Mouse (Mus musculus): ENCODE results near the gene Gpr83. TPM values are rescaled to one million over a fixed set of nuclear protein-coding genes. Genes with fewer than 3 reads are reported as not detected.

The Gpr83 gene
- 0.52 and 0.59 TPM in 2 replicates for polyA plus RNA-seq (2014; fragmentation: Nextera tagmentation; extraction: Ambion mirVana)

DNA sequence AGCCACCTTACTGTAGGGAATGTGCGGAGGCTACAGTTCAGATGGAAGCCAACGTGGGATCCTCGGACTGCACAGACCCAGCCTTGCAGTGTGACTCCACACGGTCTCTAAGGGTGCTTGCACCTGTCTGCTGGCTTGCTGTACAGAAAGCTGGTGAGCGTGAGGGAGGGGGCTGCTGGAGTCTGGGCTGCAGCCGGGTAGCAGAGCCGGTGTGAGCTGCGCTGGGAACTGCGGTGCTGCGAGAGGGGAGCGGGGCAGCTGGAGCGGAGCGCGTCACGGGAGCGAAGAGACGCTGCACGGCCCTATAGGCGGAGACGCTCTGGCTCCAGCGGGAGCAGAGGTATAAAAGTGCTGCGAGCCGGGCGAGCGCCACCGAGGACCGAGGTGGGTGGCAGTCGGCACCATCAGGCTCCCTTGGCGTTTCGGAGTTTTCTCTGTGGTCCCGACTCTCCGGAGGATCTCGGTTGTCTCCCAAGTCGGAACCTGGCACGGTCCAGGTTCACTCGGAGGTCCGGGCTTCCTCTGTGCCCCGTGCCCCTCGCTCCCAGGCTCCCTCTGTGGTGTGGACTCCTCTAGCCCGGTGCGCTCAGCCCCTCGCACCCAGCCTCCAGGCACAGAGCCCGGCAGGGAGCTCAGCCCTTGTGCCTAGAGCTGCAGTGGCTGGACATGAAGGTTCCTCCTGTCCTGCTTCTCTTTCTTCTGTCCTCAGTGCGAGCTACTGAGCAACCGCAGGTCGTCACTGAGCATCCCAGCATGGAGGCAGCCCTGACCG is at the start of gene Gpr83:
TSS of gene Gpr83 (plus strand) at position 343 of the 772 bp plus-strand sequence.
- H3K9ac ChIP-seq (replicated peaks; ENCODE audit: low read depth, low read length), result 0 out of 2 replicates have a peak within 1 kb of the TSS, but pooled peaks have one; percentile 15
- H3K4me1 ChIP-seq (ENCODE audit: control insufficient read depth, insufficient read depth, low read length), result no peaks in the 10 kb centered on the region

DNA sequence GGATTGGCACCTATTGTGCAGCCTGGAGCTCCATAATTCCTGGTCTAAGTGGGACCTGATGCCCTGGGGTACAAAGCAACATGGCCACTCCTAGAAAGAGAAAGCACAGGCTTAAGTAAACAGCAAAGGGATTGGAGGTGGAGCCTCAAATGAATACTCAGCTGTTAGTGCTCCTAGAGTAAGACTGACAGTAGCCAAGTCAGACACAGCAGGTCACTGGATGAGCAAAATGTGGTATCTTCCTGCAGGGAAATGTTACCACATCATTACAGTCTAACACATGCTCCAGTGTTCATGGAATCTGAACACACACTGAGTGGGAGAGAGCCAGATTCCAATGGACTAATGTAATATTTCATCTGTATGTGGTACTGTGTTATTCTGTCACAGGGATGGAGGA is 38.6 kb upstream of the Gpr83 start:
- Histone ChIP-seq H3K4me3 (ENCODE audit: low read depth, low read length) (no peak overlapping the region), H3K36me3 (ENCODE audit: control insufficient read depth, insufficient read depth, low read length) (peaks cover 45% of the 10 kb centered on the region), H3K27ac (ENCODE audit: low read length) (no peak overlapping the region), H3K9me3 (ENCODE audit: control insufficient read depth, low read depth, low read length) (no peaks in the 10 kb centered on the region), H3K27me3 (ENCODE audit: control insufficient read depth, insufficient read depth, low read length) (no peaks in the 10 kb centered on the region), H3K4me2 (replicated peaks; ENCODE audit: low read depth, low read length) (no peak overlapping the region), H3K9ac (replicated peaks; ENCODE audit: low read depth, low read length) (no peak overlapping the region), H3K4me1 (ENCODE audit: control insufficient read depth, insufficient read depth, low read length) (no peaks in the 10 kb centered on the region)
- no peak for ATAC-seq (ENCODE audit: insufficient number of reproducible peaks, insufficient read depth, low FRiP score, low read depth)

More for the DNA sequence above, at the start of gene Gpr83:
- H3K4me2 ChIP-seq (replicated peaks; ENCODE audit: low read depth, low read length), result peak within 1 kb of the TSS; percentile 71
- 2% methylated on average over 47 of the region's 47 CpGs for WGBS
- H3K36me3 ChIP-seq (ENCODE audit: control insufficient read depth, insufficient read depth, low read length), result no peaks in the 10 kb centered on the region
- no peaks in the 10 kb centered on the region for H3K9me3 ChIP-seq (ENCODE audit: control insufficient read depth, low read depth, low read length)
- H3K27me3 ChIP-seq (ENCODE audit: control insufficient read depth, insufficient read depth, low read length), result peaks cover 19% of the 10 kb centered on the region
- H3K27ac ChIP-seq (ENCODE audit: low read length), result no peak within 1 kb of the TSS
- ATAC-seq (ENCODE audit: insufficient number of reproducible peaks, insufficient read depth, low FRiP score, low read depth), result peak; percentile 86
- peak within 1 kb of the TSS; percentile 29 for H3K4me3 ChIP-seq (ENCODE audit: low read depth, low read length)

DNA sequence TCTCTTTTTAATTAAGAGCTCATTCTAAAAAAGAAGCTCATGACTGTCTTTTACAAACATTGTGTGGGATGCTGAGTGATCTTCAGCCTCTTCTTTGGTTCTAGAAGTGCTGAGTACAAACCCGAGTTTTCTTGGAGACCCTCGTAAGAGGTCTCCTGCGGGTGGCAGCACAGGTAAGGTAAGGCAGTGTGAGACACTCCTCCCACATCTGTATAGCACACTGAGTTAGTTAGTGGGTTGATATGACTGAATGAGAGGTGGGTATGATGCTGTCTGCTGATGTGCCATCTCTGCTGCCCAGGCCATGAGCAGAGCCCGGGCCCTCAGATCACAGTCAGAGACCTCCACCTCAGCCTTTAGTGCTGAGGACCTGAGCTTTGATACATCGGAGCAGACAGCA is 35.2 kb upstream of the Gpr83 start:
- 90% methylated on average over 5 of the region's 5 CpGs for WGBS
- ATAC-seq (ENCODE audit: insufficient number of reproducible peaks, insufficient read depth, low FRiP score, low read depth), result no peak
- Histone ChIP-seq H3K36me3 (ENCODE audit: control insufficient read depth, insufficient read depth, low read length) (peaks cover 33% of the 10 kb centered on the region), H3K4me1 (ENCODE audit: control insufficient read depth, insufficient read depth, low read length) (no peaks in the 10 kb centered on the region), H3K9me3 (ENCODE audit: control insufficient read depth, low read depth, low read length) (no peaks in the 10 kb centered on the region), H3K9ac (replicated peaks; ENCODE audit: low read depth, low read length) (no peak overlapping the region), H3K27ac (ENCODE audit: low read length) (no peak overlapping the region), H3K27me3 (ENCODE audit: control insufficient read depth, insufficient read depth, low read length) (no peaks in the 10 kb centered on the region), H3K4me3 (ENCODE audit: low read depth, low read length) (no peak overlapping the region), H3K4me2 (replicated peaks; ENCODE audit: low read depth, low read length) (no peak overlapping the region)

DNA sequence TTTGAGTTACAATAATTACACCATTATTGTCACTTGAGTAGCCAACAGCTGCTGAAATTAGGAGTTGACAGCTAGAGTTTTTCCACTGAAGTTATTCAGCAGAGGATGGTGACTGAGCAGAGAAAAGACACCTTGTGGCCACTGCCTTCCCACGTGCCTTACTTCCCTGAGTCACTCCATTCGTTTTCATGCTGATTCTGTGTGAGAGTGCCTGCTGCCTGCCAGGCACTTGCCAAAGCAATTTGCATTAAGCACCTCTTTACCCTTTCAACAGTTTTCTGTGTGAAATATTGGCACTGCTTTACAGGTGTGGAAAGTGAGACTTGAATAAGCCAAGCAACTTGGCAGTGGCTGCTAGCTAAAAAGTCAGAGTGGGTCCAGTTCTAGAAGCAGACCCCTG is 32.1 kb upstream of the Gpr83 start:
- no peak for ATAC-seq (ENCODE audit: insufficient number of reproducible peaks, insufficient read depth, low FRiP score, low read depth)
- Histone ChIP-seq H3K4me1 (ENCODE audit: control insufficient read depth, insufficient read depth, low read length) (no peaks in the 10 kb centered on the region), H3K4me3 (ENCODE audit: low read depth, low read length) (no peak overlapping the region), H3K4me2 (replicated peaks; ENCODE audit: low read depth, low read length) (no peak overlapping the region), H3K9me3 (ENCODE audit: control insufficient read depth, low read depth, low read length) (no peaks in the 10 kb centered on the region), H3K36me3 (ENCODE audit: control insufficient read depth, insufficient read depth, low read length) (peaks cover 34% of the 10 kb centered on the region), H3K27me3 (ENCODE audit: control insufficient read depth, insufficient read depth, low read length) (no peaks in the 10 kb centered on the region), H3K9ac (replicated peaks; ENCODE audit: low read depth, low read length) (no peak overlapping the region), H3K27ac (ENCODE audit: low read length) (no peak overlapping the region)
- WGBS, result 73% methylated on average over 2 of the region's 2 CpGs

DNA sequence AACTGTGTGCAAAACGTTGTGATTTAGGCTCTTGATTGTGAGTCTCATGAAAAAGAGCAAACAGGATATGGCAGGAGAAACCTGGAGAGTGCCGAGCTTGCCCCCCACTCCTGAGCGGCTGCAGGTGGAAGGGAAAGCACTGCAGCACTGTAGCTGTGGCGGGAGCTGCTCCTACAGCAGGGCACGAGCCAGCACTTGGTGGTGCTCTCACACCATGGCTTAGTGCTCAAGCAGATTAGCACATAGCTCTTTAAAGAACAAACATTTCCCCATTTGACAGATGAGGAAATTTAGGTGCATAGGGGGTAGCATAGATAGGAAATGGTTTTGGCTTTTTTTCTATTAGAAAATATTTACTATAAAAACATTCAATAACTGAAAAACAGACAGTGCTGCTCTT is 28.0 kb upstream of the Gpr83 start:
- Histone ChIP-seq H3K4me2 (replicated peaks; ENCODE audit: low read depth, low read length) (no peak overlapping the region), H3K9ac (replicated peaks; ENCODE audit: low read depth, low read length) (no peak overlapping the region), H3K27ac (ENCODE audit: low read length) (no peak overlapping the region), H3K4me1 (ENCODE audit: control insufficient read depth, insufficient read depth, low read length) (no peaks in the 10 kb centered on the region), H3K27me3 (ENCODE audit: control insufficient read depth, insufficient read depth, low read length) (no peaks in the 10 kb centered on the region), H3K4me3 (ENCODE audit: low read depth, low read length) (no peak overlapping the region), H3K36me3 (ENCODE audit: control insufficient read depth, insufficient read depth, low read length) (peaks cover 37% of the 10 kb centered on the region), H3K9me3 (ENCODE audit: control insufficient read depth, low read depth, low read length) (no peaks in the 10 kb centered on the region)
- no peak for ATAC-seq (ENCODE audit: insufficient number of reproducible peaks, insufficient read depth, low FRiP score, low read depth)
- WGBS, result 81% methylated on average over 5 of the region's 5 CpGs

DNA sequence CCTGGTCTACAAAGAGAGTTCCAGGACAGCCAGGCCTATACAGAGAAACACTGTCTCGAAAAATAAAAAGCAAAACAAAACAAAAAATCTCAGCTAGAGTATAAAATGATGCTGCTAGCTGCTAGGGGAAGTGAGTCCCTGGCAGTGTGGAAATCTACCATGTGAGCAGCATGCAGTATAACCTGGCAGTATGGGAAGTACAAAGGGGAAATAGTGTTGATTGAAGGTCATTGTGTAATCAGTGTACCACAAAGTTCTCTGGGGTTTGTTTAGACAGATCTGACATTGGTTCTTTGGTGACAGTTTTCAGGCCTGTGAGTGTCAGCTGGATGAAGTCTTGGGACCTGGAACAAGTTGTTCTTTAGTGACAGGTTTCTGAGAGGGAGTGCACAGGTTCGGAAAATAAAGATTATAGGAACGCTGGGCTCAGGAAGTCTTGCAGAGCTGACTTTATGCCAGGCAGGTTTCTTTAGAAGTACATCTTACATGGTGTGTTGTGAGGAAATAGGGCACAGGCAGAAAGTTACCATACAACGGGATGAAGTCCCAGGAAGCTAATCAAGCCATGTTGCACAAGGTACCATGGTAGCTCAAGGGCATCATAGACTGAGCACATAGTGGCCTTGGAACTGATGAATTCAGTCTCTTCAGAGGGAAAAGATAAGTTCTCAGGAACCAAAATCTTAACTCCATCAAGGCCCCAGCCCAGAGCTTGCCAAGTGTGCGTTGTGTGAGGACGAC is 24.5 kb upstream of the Gpr83 start:
- WGBS, result 91% methylated on average over 6 of the region's 6 CpGs
- H3K4me3 ChIP-seq (ENCODE audit: low read depth, low read length), result no peak overlapping the region
- no peak for ATAC-seq (ENCODE audit: insufficient number of reproducible peaks, insufficient read depth, low FRiP score, low read depth)
- H3K27me3 ChIP-seq (ENCODE audit: control insufficient read depth, insufficient read depth, low read length), result no peaks in the 10 kb centered on the region
- H3K9me3 ChIP-seq (ENCODE audit: control insufficient read depth, low read depth, low read length), result no peaks in the 10 kb centered on the region
- no peak overlapping the region for H3K27ac ChIP-seq (ENCODE audit: low read length)
- H3K36me3 ChIP-seq (ENCODE audit: control insufficient read depth, insufficient read depth, low read length), result peaks cover 27% of the 10 kb centered on the region
- no peak overlapping the region for H3K9ac ChIP-seq (replicated peaks; ENCODE audit: low read depth, low read length)
- H3K4me2 ChIP-seq (replicated peaks; ENCODE audit: low read depth, low read length), result no peak overlapping the region
- no peaks in the 10 kb centered on the region for H3K4me1 ChIP-seq (ENCODE audit: control insufficient read depth, insufficient read depth, low read length)

DNA sequence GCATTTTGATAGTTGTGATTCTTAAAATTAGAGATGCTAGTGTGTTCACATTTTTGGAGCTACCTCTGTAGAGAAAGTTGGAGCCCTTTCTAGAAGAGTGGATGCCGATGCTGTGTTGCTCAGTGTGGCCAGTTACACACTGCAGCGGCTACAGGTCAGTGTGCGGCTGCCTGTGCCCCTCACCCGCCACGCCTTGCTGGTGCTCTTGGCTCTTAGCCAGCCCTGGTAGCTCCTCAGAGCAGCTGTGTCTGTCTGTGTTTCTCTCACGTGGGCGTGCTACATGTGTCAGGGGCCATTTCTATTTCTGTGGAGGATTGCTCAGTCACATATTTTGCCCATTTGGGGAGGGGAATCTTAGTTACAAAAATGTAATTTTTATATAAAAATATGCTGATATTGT is 20.5 kb upstream of the Gpr83 start:
- H3K4me2 ChIP-seq (replicated peaks; ENCODE audit: low read depth, low read length), result no peak overlapping the region
- H3K9ac ChIP-seq (replicated peaks; ENCODE audit: low read depth, low read length), result no peak overlapping the region
- no peak overlapping the region for H3K4me3 ChIP-seq (ENCODE audit: low read depth, low read length)
- no peaks in the 10 kb centered on the region for H3K4me1 ChIP-seq (ENCODE audit: control insufficient read depth, insufficient read depth, low read length)
- H3K36me3 ChIP-seq (ENCODE audit: control insufficient read depth, insufficient read depth, low read length), result peaks cover 5% of the 10 kb centered on the region
- ATAC-seq (ENCODE audit: insufficient number of reproducible peaks, insufficient read depth, low FRiP score, low read depth), result no peak
- H3K9me3 ChIP-seq (ENCODE audit: control insufficient read depth, low read depth, low read length), result no peaks in the 10 kb centered on the region
- 47% methylated on average over 7 of the region's 7 CpGs for WGBS
- H3K27me3 ChIP-seq (ENCODE audit: control insufficient read depth, insufficient read depth, low read length), result no peaks in the 10 kb centered on the region
- H3K27ac ChIP-seq (ENCODE audit: low read length), result no peak overlapping the region

DNA sequence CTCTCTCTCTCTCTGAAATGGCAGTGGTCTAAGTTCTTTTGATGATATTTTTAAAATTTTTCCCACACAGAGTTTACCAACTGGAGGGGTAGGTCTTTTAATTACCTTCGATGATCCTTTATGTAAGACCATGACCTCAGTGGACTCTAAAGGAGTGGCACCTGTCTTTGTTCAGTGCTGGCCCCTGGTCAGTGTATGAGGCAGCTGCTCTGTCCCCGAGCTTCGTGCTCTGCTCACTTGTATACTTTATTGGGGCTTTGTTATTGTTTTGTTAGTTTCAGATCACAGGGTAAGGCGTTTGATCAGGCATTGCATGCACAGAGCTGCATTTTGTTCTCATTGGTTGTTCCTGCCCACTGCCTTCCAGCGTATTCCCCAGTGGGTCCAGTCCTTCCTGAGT is 20.0 kb upstream of the Gpr83 start:
- WGBS, result 83% methylated on average over 5 of the region's 5 CpGs
- H3K4me1 ChIP-seq (ENCODE audit: control insufficient read depth, insufficient read depth, low read length), result no peaks in the 10 kb centered on the region
- H3K9ac ChIP-seq (replicated peaks; ENCODE audit: low read depth, low read length), result no peak overlapping the region
- no peak overlapping the region for H3K4me2 ChIP-seq (replicated peaks; ENCODE audit: low read depth, low read length)
- no peaks in the 10 kb centered on the region for H3K27me3 ChIP-seq (ENCODE audit: control insufficient read depth, insufficient read depth, low read length)
- no peaks in the 10 kb centered on the region for H3K9me3 ChIP-seq (ENCODE audit: control insufficient read depth, low read depth, low read length)
- no peak overlapping the region for H3K27ac ChIP-seq (ENCODE audit: low read length)
- H3K4me3 ChIP-seq (ENCODE audit: low read depth, low read length), result no peak overlapping the region
- peaks cover 1% of the 10 kb centered on the region; the same call in 1 of the 2 replicates for H3K36me3 ChIP-seq (ENCODE audit: control insufficient read depth, insufficient read depth, low read length)
- no peak for ATAC-seq (ENCODE audit: insufficient number of reproducible peaks, insufficient read depth, low FRiP score, low read depth)

All from stomach, embryonic 14.5 days (tissue).